Mouse (Mus musculus) forebrain, embryonic 11.5 days (tissue): ENCODE data around the gene Slc25a12. TPM values are rescaled to one million over a fixed set of nuclear protein-coding genes. Genes with fewer than 3 reads are reported as not detected.

Experiments used
- ATAC-seq: fragments of 200-750 bp; cut with Nextera tagmentation; replicated peaks from 2 replicates; pipeline ENCODE4 v1.8.0; 2017; ENCODE audit warnings: moderate TSS enrichment; ENCODE audit not compliant: low FRiP score
- DNase-seq: peaks from one replicate; pipeline ENCODE4 v3.0.0-alpha.2; 2017; ENCODE audit warnings: low spot score
- H3K27ac ChIP-seq: fragments of 300-500 bp; sonication (generic); 2 replicates; pipeline ENCODE4 v1.5.1; 2014; ENCODE audit warnings: low read depth, low read length
- H3K27me3 ChIP-seq: fragments of 300-500 bp; sonication (generic); 2 replicates; pipeline ENCODE4 v1.6.1; 2014; ENCODE audit warnings: mild to moderate bottlenecking, low read length, mixed read lengths; ENCODE audit not compliant: control insufficient read depth, insufficient read depth
- H3K36me3 ChIP-seq: fragments of 300-500 bp; sonication (generic); 2 replicates; pipeline ENCODE4 v1.6.1; 2014; ENCODE audit warnings: mild to moderate bottlenecking, low read length, moderate library complexity, mixed read lengths; ENCODE audit not compliant: control insufficient read depth, insufficient read depth
- H3K4me1 ChIP-seq: fragments of 300-500 bp; sonication (generic); replicated peaks from 2 replicates; pipeline ENCODE4 v1.6.1; 2014; ENCODE audit warnings: low read length, mixed read lengths; ENCODE audit not compliant: control insufficient read depth, insufficient read depth
- H3K4me2 ChIP-seq: fragments of 300-500 bp; sonication (generic); 2 replicates; pipeline ENCODE4 v1.6.1; 2014; ENCODE audit warnings: low read depth, mild to moderate bottlenecking, low read length, moderate library complexity, mixed read lengths; ENCODE audit not compliant: severe bottlenecking
- H3K4me3 ChIP-seq: fragments of 300-500 bp; sonication (generic); 2 replicates; pipeline ENCODE4 v1.5.1; 2014; ENCODE audit warnings: low read depth, low read length
- H3K9ac ChIP-seq: fragments of 300-500 bp; sonication (generic); 2 replicates; pipeline ENCODE4 v1.6.1; 2014; ENCODE audit warnings: low read length
- H3K9me3 ChIP-seq: fragments of 300-500 bp; sonication (generic); 2 replicates; pipeline ENCODE4 v1.6.1; 2016; ENCODE audit warnings: low read length, mixed read lengths; ENCODE audit not compliant: control insufficient read depth
- whole genome bisulfite sequencing: fragments of 180-500 bp; shearing (Covaris S2); extraction: QIAGEN DNeasy Blood & Tissue Kit; methylation state at CpG from one replicate; pipeline ENCODE4 v1.1.7; 2014; 5-methylcytosine and 5-hydroxymethylcytosine counted together
- polyA plus RNA-seq: library from polyadenylated mRNA; unstranded; fragments of >200 nt; fragmentation: Nextera tagmentation; extraction: Ambion mirVana; gene quantifications from 2 replicates; pipeline ENCODE4 v1.2.1, GENCODE M21; 2014

Slc25a12 gene
- polyA plus RNA-seq, 1 experiment from 2014 or later = 50.6 TPM

DNA sequence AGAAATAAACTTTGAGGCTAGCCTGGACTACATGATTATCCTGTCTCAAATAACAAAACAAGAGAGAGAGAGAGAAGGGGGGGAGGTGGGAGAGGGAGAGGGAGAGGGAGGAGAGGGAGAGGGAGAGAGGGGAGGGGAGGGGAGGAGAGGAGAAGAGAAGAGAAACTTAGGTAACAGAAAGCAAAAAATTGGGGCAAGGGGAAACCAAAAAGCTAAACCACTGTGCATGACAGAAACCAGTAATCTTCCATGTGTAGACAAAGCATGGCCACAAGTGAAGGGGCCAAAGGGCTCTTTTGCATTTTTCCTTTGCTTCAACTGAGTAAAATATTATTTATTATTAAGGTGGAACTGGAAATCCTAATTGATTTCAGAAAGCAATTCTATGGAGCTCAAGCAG, 61.2 kb downstream of the Slc25a12 start:
- no peaks in the 10 kb centered on the region for H3K36me3 ChIP-seq
- H3K4me2 ChIP-seq = no peak overlapping the region
- no peak overlapping the region for H3K9ac ChIP-seq
- H3K27me3 ChIP-seq = no peaks in the 10 kb centered on the region
- DNase-seq (no peak), ATAC-seq (no peak)
- H3K27ac ChIP-seq = no peak overlapping the region
- no peaks in the 10 kb centered on the region for H3K9me3 ChIP-seq
- peaks cover 4% of the 10 kb centered on the region; the same call in 1 of the 2 replicates for H3K4me1 ChIP-seq
- H3K4me3 ChIP-seq = no peak overlapping the region

DNA sequence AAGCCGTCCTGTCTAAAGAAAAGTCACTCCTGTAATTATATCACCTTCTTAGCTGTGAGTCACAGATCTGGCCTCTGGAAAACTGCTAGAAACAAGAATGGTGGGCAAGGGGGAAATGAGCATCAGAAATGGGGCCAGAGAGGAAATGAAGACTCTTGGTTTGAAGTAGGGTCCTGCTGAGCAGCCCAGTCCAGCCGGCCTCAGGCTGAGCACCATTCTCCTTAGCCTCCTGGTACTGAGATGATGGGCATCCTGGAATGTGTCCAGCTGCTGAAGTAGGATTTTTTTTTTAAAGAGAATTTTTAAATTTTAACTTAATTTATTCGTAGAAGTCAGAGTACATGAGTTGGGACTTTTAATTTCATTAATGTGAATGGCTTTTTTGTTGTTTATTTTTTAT, 62.7 kb downstream of the Slc25a12 start:
- no peak for DNase-seq
- WGBS = 54% methylated on average over 3 of the region's 3 CpGs
- Histone ChIP-seq H3K4me1 (peaks cover 4% of the 10 kb centered on the region; the same call in 1 of the 2 replicates), H3K27me3 (no peaks in the 10 kb centered on the region), H3K4me3 (no peak overlapping the region), H3K27ac (no peak overlapping the region), H3K36me3 (no peaks in the 10 kb centered on the region), H3K9ac (no peak overlapping the region), H3K4me2 (no peak overlapping the region), H3K9me3 (no peaks in the 10 kb centered on the region)
- ATAC-seq = no peak

DNA sequence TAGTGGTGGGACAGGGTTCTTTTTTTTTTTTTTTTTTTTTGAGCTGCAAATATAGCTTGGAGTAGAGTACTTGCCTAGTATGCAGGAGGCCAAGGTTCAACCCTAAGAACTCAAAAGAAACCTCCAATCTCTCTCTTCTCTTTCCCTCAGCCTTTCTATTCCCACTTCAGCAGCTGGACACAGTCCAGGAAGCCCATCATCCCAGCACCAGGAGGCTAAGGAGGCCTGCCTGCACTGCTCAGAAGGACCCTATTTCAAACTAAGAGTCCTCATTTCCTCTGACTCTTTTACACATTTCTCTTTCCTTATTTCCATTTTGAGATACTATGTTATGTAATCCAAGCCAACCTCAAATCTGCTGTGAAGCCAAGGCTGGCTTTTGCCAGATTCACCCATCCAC, 64.3 kb downstream of the Slc25a12 start:
- ATAC-seq = no peak

DNA sequence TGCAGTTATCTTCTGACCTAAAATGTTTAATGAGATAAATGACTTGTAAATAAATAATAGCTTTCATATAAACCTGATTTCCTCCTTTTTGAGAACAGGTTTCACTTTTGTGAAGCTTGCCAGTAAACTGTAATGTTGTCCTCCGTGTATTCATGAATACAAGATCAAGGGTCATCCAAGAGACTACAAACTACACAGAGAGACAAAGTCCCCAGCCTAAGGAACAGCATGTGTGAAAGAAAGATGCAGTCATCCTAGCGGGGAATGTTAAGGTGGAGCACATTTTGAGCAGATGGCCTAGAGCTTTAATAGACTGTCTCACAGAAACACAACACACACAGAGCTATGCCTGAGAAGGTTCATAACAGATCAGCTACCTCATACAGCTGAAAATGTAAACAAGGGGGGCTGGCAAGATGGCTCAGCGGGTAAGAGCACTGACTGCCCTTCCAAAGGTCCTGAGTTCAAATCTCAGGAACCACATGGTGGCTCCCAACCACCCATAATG, 65.3 kb downstream of the Slc25a12 start:
- WGBS = 78% methylated on average over 3 of the region's 3 CpGs
- H3K9ac ChIP-seq = no peak overlapping the region
- H3K4me1 ChIP-seq = peaks cover 4% of the 10 kb centered on the region; the same call in 1 of the 2 replicates
- no peak overlapping the region for H3K4me2 ChIP-seq
- H3K36me3 ChIP-seq = no peaks in the 10 kb centered on the region
- H3K27me3 ChIP-seq = no peaks in the 10 kb centered on the region
- H3K4me3 ChIP-seq = no peak overlapping the region
- H3K27ac ChIP-seq = no peak overlapping the region
- ATAC-seq (no peak), DNase-seq (no peak)
- H3K9me3 ChIP-seq = no peaks in the 10 kb centered on the region

More for the DNA sequence above, 64.3 kb downstream of the Slc25a12 start:
- Histone ChIP-seq H3K27ac (no peak overlapping the region), H3K27me3 (no peaks in the 10 kb centered on the region), H3K4me1 (peaks cover 4% of the 10 kb centered on the region; the same call in 1 of the 2 replicates), H3K9me3 (no peaks in the 10 kb centered on the region), H3K4me3 (no peak overlapping the region), H3K36me3 (no peaks in the 10 kb centered on the region), H3K4me2 (no peak overlapping the region), H3K9ac (no peak overlapping the region)
- DNase-seq = no peak

DNA sequence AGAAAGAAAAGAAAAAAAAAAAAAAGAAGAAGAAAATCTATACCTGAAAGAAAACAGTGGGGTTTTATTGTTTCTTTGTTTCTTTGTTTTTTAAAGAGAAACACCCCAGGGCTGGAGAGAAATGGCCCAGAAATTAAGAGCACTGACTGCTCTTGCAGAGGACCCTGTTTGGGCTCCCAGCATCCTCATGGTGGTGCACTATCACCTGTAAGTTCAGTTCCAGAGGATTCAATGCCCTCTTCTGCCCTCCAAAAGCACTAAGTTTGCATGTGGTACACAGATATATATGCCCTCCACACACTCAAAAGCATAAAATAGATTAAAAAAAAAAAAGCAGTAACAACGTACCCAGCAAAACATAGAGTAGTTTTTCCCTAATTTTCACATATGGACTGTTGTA, 68.8 kb downstream of the Slc25a12 start:
- Histone ChIP-seq H3K9me3 (no peaks in the 10 kb centered on the region), H3K27ac (no peak overlapping the region), H3K27me3 (no peaks in the 10 kb centered on the region), H3K36me3 (no peaks in the 10 kb centered on the region), H3K4me2 (no peak overlapping the region), H3K4me3 (no peak overlapping the region), H3K4me1 (peaks cover 4% of the 10 kb centered on the region; the same call in 1 of the 2 replicates), H3K9ac (no peak overlapping the region)
- ATAC-seq (no peak), DNase-seq (no peak)
- 92% methylated on average over 1 of the region's 1 CpGs for WGBS

DNA sequence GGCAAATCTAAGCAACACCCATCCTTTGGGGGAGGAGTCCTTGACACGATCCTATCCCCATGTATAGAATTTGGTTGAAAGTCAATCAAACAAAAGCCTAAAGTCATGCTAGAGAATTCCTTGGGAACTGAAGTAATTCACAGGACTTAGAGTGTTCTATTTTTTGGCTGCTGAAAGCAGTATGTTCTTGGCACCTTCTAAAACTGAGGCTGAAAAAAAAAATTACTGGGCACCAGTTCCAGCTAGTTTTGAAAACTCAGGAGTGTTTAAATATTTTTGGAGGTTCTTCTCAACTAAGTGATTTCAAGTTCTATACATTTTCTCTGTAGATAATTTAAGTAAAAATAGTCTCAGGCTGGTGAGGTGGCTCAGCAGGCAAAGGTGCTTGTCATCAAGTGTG, 70.0 kb downstream of the Slc25a12 start:
- WGBS = 84% methylated on average over 1 of the region's 1 CpGs

DNA sequence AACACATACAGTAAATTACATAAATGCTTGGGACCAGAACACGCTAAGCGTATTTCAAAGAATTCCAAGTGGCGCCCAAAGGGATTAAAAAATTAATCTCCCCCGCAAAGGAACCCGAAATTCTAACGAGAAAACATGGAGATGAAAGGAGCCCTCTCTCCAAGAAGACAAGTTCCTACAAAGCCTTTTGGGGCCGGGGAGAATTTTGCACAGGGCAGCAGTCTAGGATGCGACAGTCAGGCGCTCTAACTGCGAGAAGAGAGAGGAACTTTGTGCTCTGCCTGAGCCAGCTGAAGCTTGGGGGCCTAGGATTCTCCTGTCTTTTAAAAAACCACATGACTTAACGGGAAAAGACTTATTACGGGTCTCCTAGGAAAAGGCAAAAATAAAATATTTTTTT, 71.7 kb downstream of the Slc25a12 start:
- Histone ChIP-seq H3K9ac (no peak overlapping the region), H3K27ac (no peak overlapping the region), H3K4me1 (no peaks in the 10 kb centered on the region), H3K9me3 (no peaks in the 10 kb centered on the region), H3K27me3 (no peaks in the 10 kb centered on the region), H3K4me3 (no peak overlapping the region), H3K36me3 (no peaks in the 10 kb centered on the region), H3K4me2 (no peak overlapping the region)
- 67% methylated on average over 12 of the region's 12 CpGs for WGBS
- DNase-seq (no peak), ATAC-seq (no peak)

More for the DNA sequence above, 70.0 kb downstream of the Slc25a12 start:
- ATAC-seq (no peak), DNase-seq (no peak)
- H3K9ac ChIP-seq = no peak overlapping the region
- H3K36me3 ChIP-seq = no peaks in the 10 kb centered on the region
- H3K27ac ChIP-seq = no peak overlapping the region
- no peaks in the 10 kb centered on the region for H3K9me3 ChIP-seq
- H3K4me1 ChIP-seq = no peaks in the 10 kb centered on the region
- H3K27me3 ChIP-seq = no peaks in the 10 kb centered on the region
- no peak overlapping the region for H3K4me2 ChIP-seq
- H3K4me3 ChIP-seq = no peak overlapping the region

DNA sequence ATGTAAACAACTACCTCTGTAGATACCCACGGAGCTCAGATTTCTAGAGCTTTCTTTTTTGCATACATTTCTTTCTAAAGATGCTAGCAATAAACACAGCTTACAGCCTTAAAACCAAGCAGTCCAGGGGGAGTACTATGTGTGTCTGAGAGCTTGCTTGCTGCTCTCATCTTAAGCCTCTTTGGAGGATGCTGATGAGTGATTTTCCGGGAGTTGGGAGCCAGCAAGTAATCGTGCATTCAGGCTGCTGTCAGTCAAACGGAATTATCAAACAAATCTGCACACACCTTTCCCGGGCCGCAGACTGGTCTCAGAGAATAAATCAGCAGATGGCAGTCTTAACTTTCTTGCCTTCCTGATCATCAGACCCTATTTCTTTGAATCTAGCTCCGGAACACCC, 73.1 kb downstream of the Slc25a12 start:
- no peak overlapping the region for H3K9ac ChIP-seq
- H3K4me2 ChIP-seq = no peak overlapping the region
- no peak for DNase-seq
- H3K36me3 ChIP-seq = no peaks in the 10 kb centered on the region; the same call in 1 of the 2 replicates
- H3K27me3 ChIP-seq = no peaks in the 10 kb centered on the region
- ATAC-seq = no peak
- no peak overlapping the region for H3K27ac ChIP-seq
- H3K9me3 ChIP-seq = no peaks in the 10 kb centered on the region
- no peak overlapping the region for H3K4me3 ChIP-seq
- WGBS = 19% methylated on average over 7 of the region's 7 CpGs
- H3K4me1 ChIP-seq = no peaks in the 10 kb centered on the region; the same call in 1 of the 2 replicates

DNA sequence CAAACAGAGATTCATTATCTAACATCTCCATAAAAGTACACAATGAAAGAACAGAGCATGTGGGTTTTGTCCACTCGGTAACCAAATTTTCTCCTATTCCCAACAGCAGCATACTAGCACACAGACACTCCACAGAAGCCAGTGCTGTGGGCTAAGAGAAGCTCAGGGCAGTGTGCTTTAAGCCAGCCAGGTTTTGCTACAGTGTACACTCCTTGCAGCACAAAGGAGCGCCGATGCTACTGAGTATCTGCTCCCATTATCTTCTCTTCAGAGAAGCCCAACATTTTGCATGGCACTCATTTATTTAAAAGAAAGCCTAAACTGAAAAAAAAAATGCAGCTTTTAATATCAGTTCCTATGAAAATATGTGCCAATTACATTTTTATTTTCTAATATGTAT, 73.6 kb downstream of the Slc25a12 start:
- 67% methylated on average over 3 of the region's 3 CpGs for WGBS
- Histone ChIP-seq H3K27me3 (no peaks in the 10 kb centered on the region), H3K4me1 (no peaks in the 10 kb centered on the region; the same call in 1 of the 2 replicates), H3K36me3 (no peaks in the 10 kb centered on the region; the same call in 1 of the 2 replicates), H3K4me2 (no peak overlapping the region), H3K27ac (no peak overlapping the region), H3K4me3 (no peak overlapping the region), H3K9me3 (no peaks in the 10 kb centered on the region), H3K9ac (no peak overlapping the region)
- DNase-seq (no peak), ATAC-seq (no peak)
